Mouse (Mus musculus) c-Kit-positive CD71-positive TER-119-positive erythroid progenitor cells, embryonic 14.5 days (primary cell): ENCODE measurements around the gene Slc30a9.

ENCODE experiments used
- DNase-seq: peaks from one replicate; pipeline ENCODE4 v3.0.0-alpha.2; 2013; ENCODE audit warnings: low spot score

The Slc30a9 gene

GRCm38 (mm10) chr5:67312522-67312851 lies 5.7 kb downstream of the Slc30a9 start:
- no peak for DNase-seq

GRCm38 (mm10) chr5:67321656-67322268 lies 15.0 kb downstream of the Slc30a9 start:
- DNase-seq, result no peak

DNA sequence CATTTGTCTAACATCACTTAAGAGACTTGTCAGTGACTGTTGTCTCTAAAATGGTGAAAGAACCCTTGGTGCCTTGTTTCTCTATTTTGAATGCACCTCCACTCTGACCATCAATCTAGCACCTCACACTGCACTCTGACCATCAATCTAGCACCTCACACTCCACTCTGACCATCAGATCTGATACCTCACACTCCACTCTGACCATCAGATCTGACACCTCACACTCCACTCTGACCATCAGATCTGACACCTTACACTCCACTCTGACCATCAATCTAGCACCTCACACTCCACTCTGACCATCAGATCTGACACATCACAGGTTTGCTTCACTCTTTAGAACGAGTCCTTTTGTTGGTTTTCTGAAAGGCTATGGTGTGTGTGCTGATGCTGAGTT lies 17.3 kb downstream of the Slc30a9 start:
- DNase-seq, result no peak

- DNase-seq, result no peak
These were observed 34.1 kb downstream of the Slc30a9 start for GRCm38 (mm10) chr5:67340811-67341210.

- DNase-seq, result no peak
These were observed 40.3 kb downstream of the Slc30a9 start for GRCm38 (mm10) chr5:67347060-67347459.

- no peak for DNase-seq
These were observed 42.2 kb downstream of the Slc30a9 start for GRCm38 (mm10) chr5:67348949-67349348.

DNA sequence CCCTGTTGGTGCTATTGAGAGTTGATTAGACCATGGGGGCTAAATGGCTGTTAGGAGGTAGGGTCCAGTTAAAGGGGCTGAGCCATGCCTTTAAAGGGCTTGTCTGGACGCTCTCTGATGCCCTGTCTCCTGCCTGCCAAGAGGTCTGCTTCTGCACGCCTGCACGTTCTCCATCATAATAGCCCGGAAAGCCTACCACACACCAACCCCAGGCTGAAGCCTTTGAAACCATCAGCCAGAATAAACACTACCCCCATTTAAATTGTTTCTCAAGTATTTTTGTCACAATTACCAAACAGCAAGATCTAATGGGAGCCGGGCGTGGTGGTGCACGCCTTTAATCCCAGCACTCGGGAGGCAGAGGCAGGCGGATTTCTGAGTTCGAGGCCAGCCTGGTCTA lies 55.6 kb downstream of the Slc30a9 start:
- DNase-seq, result no peak

GRCm38 (mm10) chr5:67362931-67363330 lies 56.2 kb downstream of the Slc30a9 start:
- DNase-seq, result no peak

- no peak for DNase-seq
These were observed 70.4 kb downstream of the Slc30a9 start for GRCm38 (mm10) chr5:67377044-67377621.

DNA sequence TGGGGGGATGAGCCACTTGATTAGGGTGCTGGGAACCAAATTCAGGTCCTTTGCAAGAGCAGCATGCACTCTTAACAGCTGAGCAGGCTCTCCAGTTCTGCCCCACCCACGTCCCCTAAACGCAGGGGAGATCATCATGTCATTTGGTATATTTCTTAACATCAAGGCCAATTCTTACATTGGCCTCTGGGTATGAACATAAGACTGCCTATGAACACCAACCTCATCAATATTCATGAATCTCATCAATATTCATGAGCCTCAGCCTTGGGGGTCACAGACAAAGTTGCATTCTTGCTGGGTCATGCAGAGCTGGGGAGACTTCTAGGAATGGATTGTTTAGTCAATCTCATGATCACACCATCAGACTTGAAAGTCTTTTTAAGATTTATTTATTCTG lies 74.9 kb downstream of the Slc30a9 start:
- DNase-seq, result no peak

- DNase-seq, result no peak
These were observed 75.8 kb downstream of the Slc30a9 start for GRCm38 (mm10) chr5:67382556-67382955.

GRCm38 (mm10) chr5:67393951-67394350 lies 87.2 kb downstream of the Slc30a9 start:
- DNase-seq, result no peak

DNA sequence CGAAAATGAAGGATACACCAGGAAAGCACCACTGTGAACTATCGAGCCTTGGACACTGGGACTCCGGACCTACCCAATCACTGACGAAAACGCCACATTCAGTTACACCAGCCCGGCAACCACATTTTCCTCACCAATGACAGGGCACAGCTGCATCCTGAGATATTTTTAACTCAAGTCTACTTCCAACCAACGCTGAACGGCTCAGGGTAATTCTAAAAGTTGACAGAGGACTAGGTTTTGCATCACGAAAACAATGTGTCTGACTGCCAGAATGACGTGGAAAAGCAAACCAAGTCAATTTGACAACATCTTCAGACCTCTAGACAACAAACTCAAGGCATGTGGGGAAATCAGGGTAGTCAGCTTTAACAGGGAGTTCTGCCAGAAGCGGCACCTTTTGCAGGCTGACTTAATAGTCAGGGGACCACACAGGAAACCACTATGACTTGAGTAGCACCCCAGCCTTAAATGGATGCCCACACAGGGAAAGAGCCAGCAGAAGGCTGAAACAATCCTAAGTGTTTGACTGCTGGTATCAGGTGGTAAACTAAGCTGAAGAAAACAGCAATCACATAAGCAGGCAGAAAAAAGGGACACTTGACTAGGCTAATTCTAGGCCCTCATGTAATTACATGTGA lies 88.6 kb downstream of the Slc30a9 start:
- DNase-seq, result no peak

GRCm38 (mm10) chr5:67397186-67397585 lies 90.4 kb downstream of the Slc30a9 start:
- DNase-seq, result no peak

- DNase-seq, result no peak
These were observed 93.3 kb downstream of the Slc30a9 start for GRCm38 (mm10) chr5:67399876-67400607.

DNA sequence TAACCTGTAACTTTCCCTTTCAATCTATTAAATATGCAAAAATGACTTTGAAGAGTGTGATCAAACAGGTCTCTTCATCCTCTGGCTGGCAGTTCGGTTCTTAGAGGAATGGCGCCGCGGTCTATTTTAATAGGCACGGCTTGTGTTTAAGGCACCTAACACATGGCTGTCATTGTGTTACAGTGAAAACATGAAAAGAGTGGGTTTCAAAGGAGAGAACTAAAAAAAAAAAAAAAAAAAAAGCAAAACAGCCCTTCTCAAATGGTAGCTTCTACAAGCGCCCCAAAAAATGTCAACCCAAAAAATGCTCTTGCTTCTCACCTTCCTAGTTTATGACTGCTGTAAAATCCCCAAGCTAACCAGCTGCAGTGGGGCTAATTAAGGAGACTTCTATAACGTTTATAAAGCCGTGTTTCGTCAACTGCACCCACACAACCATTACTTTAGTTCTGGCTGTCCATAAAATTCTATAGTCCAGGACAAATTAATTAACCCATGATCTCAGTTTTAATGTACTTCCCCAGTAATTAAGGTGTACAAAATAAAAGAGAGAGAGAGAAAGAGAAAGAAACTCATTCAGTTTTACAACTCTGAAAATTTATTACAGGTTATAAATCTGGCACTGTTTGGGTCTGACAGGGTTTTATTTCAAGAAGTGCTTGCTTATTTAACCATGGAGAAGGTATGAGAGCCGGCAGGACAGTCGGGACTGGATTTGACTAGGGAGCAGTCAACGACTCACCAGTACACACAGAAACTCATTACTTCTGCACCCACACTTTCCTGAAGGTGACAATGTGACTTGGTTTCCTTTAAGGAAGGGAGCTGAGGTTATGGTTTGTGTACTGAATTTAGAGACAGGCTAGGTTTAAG lies 94.1 kb downstream of the Slc30a9 start:
- no peak for DNase-seq

GRCm38 (mm10) chr5:67401612-67402011 lies 94.9 kb downstream of the Slc30a9 start:
- no peak for DNase-seq

DNA sequence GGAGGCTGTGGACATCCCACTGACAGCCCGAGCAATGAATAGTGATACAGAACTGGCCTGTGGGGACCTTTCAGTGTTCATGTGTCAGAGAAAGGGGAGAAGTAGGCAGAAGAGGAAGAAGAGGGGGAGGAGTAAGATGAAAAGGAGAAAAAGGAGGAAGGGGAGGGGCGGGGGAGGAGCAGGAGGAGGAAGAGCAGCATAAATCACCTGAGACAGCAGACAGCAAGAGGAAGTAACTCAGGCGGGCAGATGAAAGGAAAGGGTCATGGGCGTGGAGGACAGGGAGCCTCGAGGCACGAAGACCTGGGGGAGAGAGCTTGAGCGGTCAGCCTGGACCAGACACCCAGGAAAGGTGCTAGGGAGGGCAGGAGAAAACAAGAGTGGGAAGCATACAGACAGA lies 97.6 kb downstream of the Slc30a9 start:
- no peak for DNase-seq

GRCm38 (mm10) chr5:67404919-67405318 lies 98.2 kb downstream of the Slc30a9 start:
- DNase-seq, result no peak
